Comparison of ENCODE assay signal across 11 mouse cellular contexts in the genomic region with DNA sequence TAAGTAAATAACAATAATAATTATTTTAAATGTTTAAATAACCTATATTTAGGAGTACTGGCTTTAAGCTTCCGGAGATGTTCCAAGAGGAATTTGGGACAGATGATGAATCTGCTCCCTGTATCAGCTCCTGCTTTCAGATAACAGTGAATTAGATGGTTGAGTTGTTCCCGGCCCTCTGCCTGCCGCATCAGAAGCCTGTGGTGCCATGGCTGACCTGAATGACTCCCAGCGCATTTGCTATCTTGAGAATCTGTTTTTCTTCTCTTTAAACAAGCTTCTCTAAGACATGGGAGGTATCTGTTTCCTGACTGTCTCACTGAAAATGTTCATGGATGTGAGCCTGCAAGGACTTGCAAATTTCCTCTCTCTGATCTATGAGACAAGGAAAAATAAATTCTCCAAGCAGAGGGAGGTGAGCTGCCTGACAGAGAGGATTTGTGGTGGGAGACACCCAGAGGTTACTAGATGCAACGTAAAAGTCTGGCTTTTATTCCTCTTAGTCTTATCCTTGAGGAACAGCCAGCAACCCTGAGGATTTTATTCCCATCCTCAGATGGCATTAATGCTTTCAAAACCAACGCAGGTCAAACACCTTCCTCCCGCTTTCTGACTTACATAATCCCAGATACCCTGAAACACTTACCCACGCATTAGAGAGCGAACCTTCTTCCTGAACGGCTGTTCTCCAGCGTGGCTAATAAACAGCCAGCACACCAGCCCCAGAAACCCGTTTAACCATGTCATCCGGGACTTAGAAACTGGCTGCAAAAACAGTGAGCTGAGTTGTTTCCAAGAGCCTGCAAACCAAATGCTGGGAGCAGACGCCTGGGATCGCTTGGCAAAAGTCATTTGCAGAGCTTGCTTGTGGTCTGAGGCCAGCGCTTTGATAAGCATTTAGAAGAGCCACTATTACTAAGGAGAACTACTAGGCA.
DNase-seq lines count a peak whose midpoint lies in the region; ATAC-seq and TF ChIP-seq lines count a peak whose summit lies in the region.
"Had no signal": no experiment of that assay in that cellular context is flagged by ENCODE, and none has a peak within 500 bp of the region (broad histone marks: within the 10 kb centered on the region; RNA-seq: fewer than 3 reads in every experiment).

No protein-coding gene starts in this region.

- DNase-seq in midbrain, embryonic 14.5 days, result peak; percentile 13
- DNase-seq in midbrain, embryonic 10.5 days (ENCODE audit: low spot score), result no peak
- DNase-seq in heart, adult 8-10 months (ENCODE audit: low spot score), result peak; percentile 44
- peak; percentile 22 for DNase-seq in mesoderm, embryonic 11.5 days (ENCODE audit: low read depth, low spot score)
- no peak for DNase-seq in liver, postnatal 0 days
- no peak for DNase-seq in liver
- DNase-seq: cerebellum, adult 9-10 months had no signal

- H3K36me3 ChIP-seq in midbrain, embryonic 14.5 days (ENCODE audit: control insufficient read depth, insufficient read depth, low read length), result no peaks in the 10 kb centered on the region
- H3K36me3 ChIP-seq in midbrain, embryonic 10.5 days, result no peaks in the 10 kb centered on the region
- no peaks in the 10 kb centered on the region for H3K36me3 ChIP-seq in kidney, embryonic 14.5 days (ENCODE audit: control insufficient read depth, insufficient read depth, low read length)
- H3K36me3 ChIP-seq in liver, postnatal 0 days (replicated peaks; ENCODE audit: insufficient read depth, low read length), result no peaks in the 10 kb centered on the region
- H3K36me3 ChIP-seq: midbrain, embryonic 12.5 days had no signal

- no peak overlapping the region for H3K4me3 ChIP-seq in midbrain, embryonic 14.5 days (replicated peaks; ENCODE audit: low read depth, low read length)
- H3K4me3 ChIP-seq in midbrain, embryonic 10.5 days, result no peak overlapping the region
- no peak overlapping the region for H3K4me3 ChIP-seq in kidney, embryonic 14.5 days (ENCODE audit: low read length)
- no peak overlapping the region for H3K4me3 ChIP-seq in liver, postnatal 0 days (ENCODE audit: low read depth, low read length)
- H3K4me3 ChIP-seq: midbrain, embryonic 12.5 days had no signal

- no peaks in the 10 kb centered on the region for H3K4me1 ChIP-seq in midbrain, embryonic 14.5 days (ENCODE audit: control insufficient read depth, insufficient read depth, low read length)
- H3K4me1 ChIP-seq in midbrain, embryonic 10.5 days, result no peaks in the 10 kb centered on the region
- 0 out of 2 replicates have a peak, but pooled peaks cover 3% of the 10 kb centered on the region for H3K4me1 ChIP-seq in kidney, embryonic 14.5 days (ENCODE audit: control insufficient read depth, insufficient read depth, low read length)
- H3K4me1 ChIP-seq in liver, postnatal 0 days (ENCODE audit: insufficient read depth), result no peaks in the 10 kb centered on the region
- H3K4me1 ChIP-seq: midbrain, embryonic 12.5 days had no signal

- H3K27me3 ChIP-seq in midbrain, embryonic 14.5 days (ENCODE audit: control insufficient read depth, insufficient read depth, low read length), result no peaks in the 10 kb centered on the region
- no peaks in the 10 kb centered on the region for H3K27me3 ChIP-seq in midbrain, embryonic 10.5 days (ENCODE audit: low read depth, poor library complexity, severe bottlenecking)
- H3K27me3 ChIP-seq in kidney, embryonic 14.5 days (ENCODE audit: control insufficient read depth, insufficient read depth, low read length), result no peaks in the 10 kb centered on the region
- H3K27me3 ChIP-seq in liver, postnatal 0 days (ENCODE audit: insufficient read depth, low read length), result no peaks in the 10 kb centered on the region
- H3K27me3 ChIP-seq: midbrain, embryonic 12.5 days had no signal

- 65% methylated on average over 16 of the region's 16 CpGs for WGBS in midbrain, embryonic 14.5 days
- WGBS in midbrain, embryonic 10.5 days, result 73% methylated on average over 16 of the region's 16 CpGs
- WGBS in kidney, embryonic 14.5 days, result 26% methylated on average over 16 of the region's 16 CpGs
- WGBS in liver, postnatal 0 days (ENCODE audit: insufficient replicate concordance), result 58% methylated on average over 16 of the region's 16 CpGs

- TF ChIP-seq CTCF in liver, postnatal 0 days (IDR thresholded peaks at IDR 0.05; ENCODE audit: low read depth), result no peak

- no peak overlapping the region for H3K4me2 ChIP-seq in midbrain, embryonic 14.5 days (ENCODE audit: low read length)
- no peak overlapping the region; the same call in 1 of the 2 replicates for H3K4me2 ChIP-seq in kidney, embryonic 14.5 days (replicated peaks; ENCODE audit: low read depth, low read length)
- no peak overlapping the region for H3K4me2 ChIP-seq in liver, postnatal 0 days (ENCODE audit: low read depth, low read length)
- H3K4me2 ChIP-seq: midbrain, embryonic 12.5 days had no signal

- H3K27ac ChIP-seq in midbrain, embryonic 14.5 days (replicated peaks; ENCODE audit: low read depth, low read length), result no peak overlapping the region
- H3K27ac ChIP-seq in midbrain, embryonic 10.5 days (replicated peaks), result no peak overlapping the region
- H3K27ac ChIP-seq in kidney, embryonic 14.5 days (ENCODE audit: low read depth, low read length), result no peak overlapping the region
- H3K27ac ChIP-seq in liver, postnatal 0 days (ENCODE audit: low read depth), result no peak overlapping the region
- H3K27ac ChIP-seq: midbrain, embryonic 12.5 days had no signal

- no peak overlapping the region for H3K9ac ChIP-seq in midbrain, embryonic 14.5 days (replicated peaks; ENCODE audit: low read length)
- no peak overlapping the region for H3K9ac ChIP-seq in kidney, embryonic 14.5 days (ENCODE audit: low read depth, low read length)
- H3K9ac ChIP-seq in liver, postnatal 0 days (replicated peaks), result no peak overlapping the region
- H3K9ac ChIP-seq: midbrain, embryonic 12.5 days had no signal

- H3K9me3 ChIP-seq in midbrain, embryonic 14.5 days (ENCODE audit: control insufficient read depth, low read length), result no peaks in the 10 kb centered on the region
- H3K9me3 ChIP-seq in midbrain, embryonic 10.5 days (replicated peaks), result no peaks in the 10 kb centered on the region
- no peaks in the 10 kb centered on the region for H3K9me3 ChIP-seq in kidney, embryonic 14.5 days (ENCODE audit: control insufficient read depth, low read length)
- no peaks in the 10 kb centered on the region for H3K9me3 ChIP-seq in liver, postnatal 0 days (ENCODE audit: low read length)
- H3K9me3 ChIP-seq: midbrain, embryonic 12.5 days had no signal

- no peak for TF ChIP-seq EP300 in liver, postnatal 0 days (IDR thresholded peaks at IDR 0.05; ENCODE audit: low read depth)

- ATAC-seq in midbrain, embryonic 14.5 days (ENCODE audit: low FRiP score, low TSS enrichment), result no peak
- peak; percentile 79; the same call in 1 of the 2 replicates for ATAC-seq in kidney, embryonic 14.5 days (ENCODE audit: low FRiP score, low TSS enrichment)
- no peak for ATAC-seq in liver, postnatal 0 days
- ATAC-seq in cerebellum, adult (ENCODE audit: insufficient number of reproducible peaks, low FRiP score, low TSS enrichment), result no peak
- ATAC-seq: inflammation-experienced regulatory T-cells, adult 6 months had no signal

Comparison
In these comparisons a context has a peak if more than half of its experiments do, and no peak if none do; other contexts are left out.
1. DNase-seq: peak in midbrain, embryonic 14.5 days (single experiment), heart, adult 8-10 months (single experiment) and mesoderm, embryonic 11.5 days (single experiment); none in midbrain, embryonic 10.5 days (single experiment), liver, postnatal 0 days (single experiment) and liver (single experiment).